Mouse (Mus musculus): ENCODE measurements around the gene Cpne1.

DNA sequence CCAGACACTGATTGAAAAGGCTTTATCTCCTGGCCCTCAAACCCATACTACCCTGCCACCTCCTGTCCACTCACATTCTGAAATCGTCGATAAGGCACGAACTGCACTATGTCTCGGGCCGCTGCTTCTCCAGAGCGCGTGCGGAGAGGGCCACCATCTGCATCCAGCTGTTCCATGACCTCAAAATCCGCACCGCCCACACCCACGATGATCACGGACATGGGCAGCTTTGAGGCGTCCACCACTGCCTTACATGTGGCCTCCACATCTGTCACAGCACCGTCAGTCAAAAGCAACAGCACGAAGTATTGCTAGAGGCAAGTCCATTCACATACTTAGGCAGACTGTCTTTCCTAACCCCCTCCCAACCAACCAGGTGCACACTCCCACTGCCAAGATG, 38.0 kb downstream of the Cpne1 start:
- TF ChIP-seq HCFC1 (IDR thresholded peaks at IDR 0.05; ENCODE audit: low read depth, low read length) (no peak), POLR2A (IDR thresholded peaks at IDR 0.05; ENCODE audit: low read depth, low read length) (no peak), CTCF (conservative IDR thresholded peaks at IDR 0.05 in 1 of 2, IDR thresholded peaks at IDR 0.05 in 1 of 2; ENCODE audit: low read depth in 2 of 2, low read length in 2 of 2) (no peak), EP300 (IDR thresholded peaks at IDR 0.05; ENCODE audit: low read length) (no peak), TBP (conservative IDR thresholded peaks at IDR 0.05; ENCODE audit: low read depth, low read length) (no peak), RCOR1 (conservative IDR thresholded peaks at IDR 0.05; ENCODE audit: low read depth, low read length) (no peak), ETS1 (conservative IDR thresholded peaks at IDR 0.05; ENCODE audit: low read depth, low read length) (no peak), MAZ (IDR thresholded peaks at IDR 0.05; ENCODE audit: low read depth, low read length) (no peak), CHD1 (IDR thresholded peaks at IDR 0.05; ENCODE audit: low read depth, low read length) (no peak)

Measured in CH12.LX (cell line).